Mouse (Mus musculus) heart, postnatal 0 days (tissue): ENCODE measurements around the gene Efna5. TPM values are rescaled to one million over a fixed set of nuclear protein-coding genes. Genes with fewer than 3 reads are reported as not detected.
A peak's percentile ranks its signal among the peaks of the same experiment; 100 is the strongest.

Experiments
- ATAC-seq: fragments of 200-750 bp; cut with Nextera tagmentation; 2 replicates; pipeline ENCODE4 v1.8.0; 2017; ENCODE audit warnings: low read depth, moderate number of reproducible peaks, moderate library complexity; ENCODE audit not compliant: insufficient read depth
- DNase-seq: peaks from one replicate; pipeline ENCODE4 v3.0.0-alpha.2; 2016; ENCODE audit warnings: low spot score
- H3K27ac ChIP-seq: fragments of 300-500 bp; sonication (generic); 2 replicates; pipeline ENCODE4 v1.5.1; 2014; ENCODE audit warnings: low read depth, mild to moderate bottlenecking
- H3K27me3 ChIP-seq: fragments of 300-500 bp; sonication (generic); 2 replicates; pipeline ENCODE4 v1.6.1; 2014; ENCODE audit warnings: low read length, mixed read lengths; ENCODE audit not compliant: control insufficient read depth, insufficient read depth
- H3K36me3 ChIP-seq: fragments of 300-500 bp; sonication (generic); replicated peaks from 2 replicates; pipeline ENCODE4 v1.6.1; 2014; ENCODE audit warnings: low read length, mixed read lengths; ENCODE audit not compliant: control insufficient read depth, insufficient read depth
- H3K4me1 ChIP-seq: fragments of 300-500 bp; sonication (generic); 2 replicates; pipeline ENCODE4 v1.6.1; 2014; ENCODE audit warnings: antibody characterized with exemption; ENCODE audit not compliant: control insufficient read depth, insufficient read depth
- H3K4me2 ChIP-seq: fragments of 300-500 bp; sonication (generic); 2 replicates; pipeline ENCODE4 v1.6.1; 2014; ENCODE audit warnings: low read depth, mild to moderate bottlenecking, low read length, moderate library complexity
- H3K4me3 ChIP-seq: fragments of 300-500 bp; sonication (generic); 2 replicates; pipeline ENCODE4 v1.5.1; 2014; ENCODE audit warnings: low read depth, low read length
- H3K9ac ChIP-seq: fragments of 300-500 bp; sonication (generic); replicated peaks from 2 replicates; pipeline ENCODE4 v1.6.1; 2014; ENCODE audit warnings: low read depth, low read length, mixed read lengths
- H3K9me3 ChIP-seq: fragments of 300-500 bp; sonication (generic); replicated peaks from 2 replicates; pipeline ENCODE4 v1.6.1; 2016; ENCODE audit warnings: low read length; ENCODE audit not compliant: control insufficient read depth
- CTCF ChIP-seq: IDR thresholded peaks from 2 replicates; pipeline ENCODE4 v1.5.1; 2016; ENCODE audit warnings: antibody characterized with exemption, control low read depth, low read depth
- EP300 ChIP-seq: IDR thresholded peaks from 2 replicates; pipeline ENCODE4 v1.6.1; 2016; ENCODE audit warnings: antibody characterized with exemption, low read depth
- WGBS: fragments of 180-500 bp; shearing (Covaris S2); extraction: QIAGEN DNeasy Blood & Tissue Kit; methylation state at CpG from one replicate; pipeline ENCODE4 v1.1.7; 2014; 5-methylcytosine and 5-hydroxymethylcytosine counted together
- polyA plus RNA-seq: library from polyadenylated mRNA; unstranded; fragments of >200 nt; fragmentation: Nextera tagmentation; extraction: Ambion mirVana; gene quantifications from 2 replicates; pipeline ENCODE4 v1.2.1, GENCODE M21; 2015
- total RNA-seq: library from RNA; depleted of rRNA; stranded (reverse); fragments of >200 nt; gene quantifications from 2 replicates; pipeline ENCODE4 v1.2.3, GENCODE M21; 2014; ENCODE audit warnings: low replicate concordance

The Efna5 gene
- total and polyA plus RNA-seq, 2 experiments from 2014 or later, result 3.7 to 16.2 TPM

- WGBS, result 20% methylated on average over 5 of the region's 5 CpGs
- no peak overlapping the region for H3K9ac ChIP-seq
- peaks cover 17% of the 10 kb centered on the region for H3K4me1 ChIP-seq
- H3K4me3 ChIP-seq, result no peak overlapping the region
- no peak for TF ChIP-seq CTCF
- TF ChIP-seq EP300, result no peak
- no peaks in the 10 kb centered on the region for H3K36me3 ChIP-seq
- H3K27me3 ChIP-seq, result no peaks in the 10 kb centered on the region
- H3K4me2 ChIP-seq, result peak overlapping the region; percentile 41
- H3K27ac ChIP-seq, result peak overlapping the region; percentile 46
- DNase-seq (peak; percentile 46), ATAC-seq (peak; percentile 55)
- H3K9me3 ChIP-seq, result no peaks in the 10 kb centered on the region
Observed at GRCm38 (mm10) chr17:62722962-62723361, 158.2 kb downstream of the Efna5 start.

- Histone ChIP-seq H3K4me1 (peaks cover 17% of the 10 kb centered on the region), H3K27ac (no peak overlapping the region), H3K4me3 (no peak overlapping the region), H3K27me3 (no peaks in the 10 kb centered on the region), H3K9ac (no peak overlapping the region), H3K36me3 (no peaks in the 10 kb centered on the region), H3K4me2 (no peak overlapping the region), H3K9me3 (no peaks in the 10 kb centered on the region)
- ATAC-seq (no peak), DNase-seq (no peak)
- WGBS, result 84% methylated on average over 3 of the region's 3 CpGs
- TF ChIP-seq EP300 (no peak), CTCF (no peak)
Observed at GRCm38 (mm10) chr17:62721595-62721994, 159.5 kb downstream of the Efna5 start.

- H3K4me2 ChIP-seq, result no peak overlapping the region
- 59% methylated on average over 20 of the region's 20 CpGs for WGBS
- no peak for ATAC-seq
Observed at GRCm38 (mm10) chr17:62720740-62721450, 160.2 kb downstream of the Efna5 start.

GRCm38 (mm10) chr17:62717426-62718131 is 163.5 kb downstream of the Efna5 start:
- H3K4me1 ChIP-seq, result peaks cover 12% of the 10 kb centered on the region
- no peak overlapping the region for H3K4me3 ChIP-seq
- H3K4me2 ChIP-seq, result no peak overlapping the region
- H3K27me3 ChIP-seq, result no peaks in the 10 kb centered on the region
- no peak for TF ChIP-seq CTCF
- no peak for TF ChIP-seq EP300
- no peaks in the 10 kb centered on the region for H3K9me3 ChIP-seq
- 69% methylated on average over 12 of the region's 12 CpGs for WGBS
- DNase-seq (no peak), ATAC-seq (no peak)
- no peak overlapping the region for H3K9ac ChIP-seq
- H3K27ac ChIP-seq, result no peak overlapping the region
- H3K36me3 ChIP-seq, result no peaks in the 10 kb centered on the region

More at GRCm38 (mm10) chr17:62720740-62721450, 160.2 kb downstream of the Efna5 start:
- Histone ChIP-seq H3K9ac (no peak overlapping the region), H3K27me3 (no peaks in the 10 kb centered on the region), H3K4me3 (no peak overlapping the region), H3K36me3 (no peaks in the 10 kb centered on the region), H3K4me1 (peaks cover 17% of the 10 kb centered on the region), H3K9me3 (no peaks in the 10 kb centered on the region), H3K27ac (no peak overlapping the region)
- DNase-seq, result no peak
- TF ChIP-seq EP300, result no peak
- no peak for TF ChIP-seq CTCF

GRCm38 (mm10) chr17:62713455-62713854 is 167.7 kb downstream of the Efna5 start:
- no peaks in the 10 kb centered on the region for H3K27me3 ChIP-seq
- no peaks in the 10 kb centered on the region for H3K36me3 ChIP-seq
- peaks cover 6% of the 10 kb centered on the region; the same call in 1 of the 2 replicates for H3K4me1 ChIP-seq
- TF ChIP-seq EP300 (no peak), CTCF (no peak)
- DNase-seq (no peak), ATAC-seq (no peak)
- 51% methylated on average over 3 of the region's 3 CpGs for WGBS
- no peak overlapping the region for H3K9ac ChIP-seq
- H3K27ac ChIP-seq, result no peak overlapping the region
- H3K4me3 ChIP-seq, result no peak overlapping the region
- no peak overlapping the region for H3K4me2 ChIP-seq
- H3K9me3 ChIP-seq, result no peaks in the 10 kb centered on the region
